Mouse (Mus musculus): ENCODE results near the gene Vpreb2. TPM values are rescaled to one million over a fixed set of nuclear protein-coding genes. Genes with fewer than 3 reads are reported as not detected.

Vpreb2 gene
- not detected in 2 replicates for polyA plus RNA-seq (2014; fragmentation: Nextera tagmentation; extraction: Ambion mirVana)

GRCm38 (mm10) chr16:17980128-17980527 is at the start of gene Vpreb2:
Gene Vpreb2, plus strand, starts transcription at chr16:17980428.
- Histone ChIP-seq H3K4me2 (replicated peaks; ENCODE audit: low read depth, low read length) (no peak within 1 kb of the TSS), H3K27me3 (ENCODE audit: control insufficient read depth, insufficient read depth, low read length) (no peaks in the 10 kb centered on the region), H3K27ac (ENCODE audit: low read depth, low read length) (no peak within 1 kb of the TSS), H3K9ac (ENCODE audit: low read depth, low read length) (no peak within 1 kb of the TSS), H3K36me3 (ENCODE audit: control insufficient read depth, insufficient read depth, low read length) (no peaks in the 10 kb centered on the region), H3K4me3 (ENCODE audit: low read length) (no peak within 1 kb of the TSS), H3K4me1 (ENCODE audit: control insufficient read depth, insufficient read depth, low read length) (no peaks in the 10 kb centered on the region), H3K9me3 (ENCODE audit: control insufficient read depth, low read length) (no peaks in the 10 kb centered on the region)
- 65% methylated on average over 1 of the region's 1 CpGs for WGBS
- no peak for ATAC-seq (ENCODE audit: low FRiP score, low TSS enrichment)

GRCm38 (mm10) chr16:17931906-17932460 is 48.2 kb upstream of the Vpreb2 start:
- no peak for ATAC-seq (ENCODE audit: low FRiP score, low TSS enrichment)
- Histone ChIP-seq H3K4me1 (ENCODE audit: control insufficient read depth, insufficient read depth, low read length) (0 out of 2 replicates have a peak, but pooled peaks cover 7% of the 10 kb centered on the region), H3K9me3 (ENCODE audit: control insufficient read depth, low read length) (no peaks in the 10 kb centered on the region), H3K4me2 (replicated peaks; ENCODE audit: low read depth, low read length) (no peak overlapping the region), H3K36me3 (ENCODE audit: control insufficient read depth, insufficient read depth, low read length) (no peaks in the 10 kb centered on the region), H3K27me3 (ENCODE audit: control insufficient read depth, insufficient read depth, low read length) (no peaks in the 10 kb centered on the region), H3K9ac (ENCODE audit: low read depth, low read length) (no peak overlapping the region), H3K4me3 (ENCODE audit: low read length) (no peak overlapping the region), H3K27ac (ENCODE audit: low read depth, low read length) (no peak overlapping the region)
- 77% methylated on average over 5 of the region's 5 CpGs for WGBS

- WGBS, result 76% methylated on average over 9 of the region's 9 CpGs
- H3K9ac ChIP-seq (ENCODE audit: low read depth, low read length), result no peak overlapping the region
- H3K4me1 ChIP-seq (ENCODE audit: control insufficient read depth, insufficient read depth, low read length), result 0 out of 2 replicates have a peak, but pooled peaks cover 1% of the 10 kb centered on the region
- H3K36me3 ChIP-seq (ENCODE audit: control insufficient read depth, insufficient read depth, low read length), result no peaks in the 10 kb centered on the region
- H3K27me3 ChIP-seq (ENCODE audit: control insufficient read depth, insufficient read depth, low read length), result no peaks in the 10 kb centered on the region
- H3K4me3 ChIP-seq (ENCODE audit: low read length), result no peak overlapping the region
- H3K9me3 ChIP-seq (ENCODE audit: control insufficient read depth, low read length), result no peaks in the 10 kb centered on the region
- H3K27ac ChIP-seq (ENCODE audit: low read depth, low read length), result no peak overlapping the region
- no peak for ATAC-seq (ENCODE audit: low FRiP score, low TSS enrichment)
- H3K4me2 ChIP-seq (replicated peaks; ENCODE audit: low read depth, low read length), result no peak overlapping the region
Measured at GRCm38 (mm10) chr16:17933594-17934444, 46.4 kb upstream of the Vpreb2 start.

- no peak overlapping the region for H3K27ac ChIP-seq (ENCODE audit: low read depth, low read length)
- H3K4me2 ChIP-seq (replicated peaks; ENCODE audit: low read depth, low read length), result no peak overlapping the region
- H3K27me3 ChIP-seq (ENCODE audit: control insufficient read depth, insufficient read depth, low read length), result no peaks in the 10 kb centered on the region
- H3K9me3 ChIP-seq (ENCODE audit: control insufficient read depth, low read length), result no peaks in the 10 kb centered on the region
- no peaks in the 10 kb centered on the region for H3K4me1 ChIP-seq (ENCODE audit: control insufficient read depth, insufficient read depth, low read length)
- no peaks in the 10 kb centered on the region for H3K36me3 ChIP-seq (ENCODE audit: control insufficient read depth, insufficient read depth, low read length)
- no peak overlapping the region for H3K9ac ChIP-seq (ENCODE audit: low read depth, low read length)
- no peak for ATAC-seq (ENCODE audit: low FRiP score, low TSS enrichment)
- WGBS, result 66% methylated on average over 3 of the region's 3 CpGs
- no peak overlapping the region for H3K4me3 ChIP-seq (ENCODE audit: low read length)
Measured at GRCm38 (mm10) chr16:17934445-17934910, 45.8 kb upstream of the Vpreb2 start.

- 81% methylated on average over 10 of the region's 10 CpGs for WGBS
- no peaks in the 10 kb centered on the region for H3K4me1 ChIP-seq (ENCODE audit: control insufficient read depth, insufficient read depth, low read length)
- no peak overlapping the region for H3K4me2 ChIP-seq (replicated peaks; ENCODE audit: low read depth, low read length)
- H3K27ac ChIP-seq (ENCODE audit: low read depth, low read length), result no peak overlapping the region
- H3K36me3 ChIP-seq (ENCODE audit: control insufficient read depth, insufficient read depth, low read length), result no peaks in the 10 kb centered on the region
- no peak for ATAC-seq (ENCODE audit: low FRiP score, low TSS enrichment)
- H3K9me3 ChIP-seq (ENCODE audit: control insufficient read depth, low read length), result no peaks in the 10 kb centered on the region
- no peak overlapping the region for H3K9ac ChIP-seq (ENCODE audit: low read depth, low read length)
- no peaks in the 10 kb centered on the region for H3K27me3 ChIP-seq (ENCODE audit: control insufficient read depth, insufficient read depth, low read length)
- H3K4me3 ChIP-seq (ENCODE audit: low read length), result no peak overlapping the region
Measured at GRCm38 (mm10) chr16:17936776-17937175, 43.5 kb upstream of the Vpreb2 start.

GRCm38 (mm10) chr16:17938187-17938586 is 42.0 kb upstream of the Vpreb2 start:
- Histone ChIP-seq H3K4me3 (ENCODE audit: low read length) (no peak overlapping the region), H3K4me1 (ENCODE audit: control insufficient read depth, insufficient read depth, low read length) (no peaks in the 10 kb centered on the region), H3K36me3 (ENCODE audit: control insufficient read depth, insufficient read depth, low read length) (no peaks in the 10 kb centered on the region), H3K9ac (ENCODE audit: low read depth, low read length) (no peak overlapping the region), H3K27ac (ENCODE audit: low read depth, low read length) (no peak overlapping the region), H3K27me3 (ENCODE audit: control insufficient read depth, insufficient read depth, low read length) (no peaks in the 10 kb centered on the region), H3K4me2 (replicated peaks; ENCODE audit: low read depth, low read length) (no peak overlapping the region), H3K9me3 (ENCODE audit: control insufficient read depth, low read length) (no peaks in the 10 kb centered on the region)
- ATAC-seq (ENCODE audit: low FRiP score, low TSS enrichment), result no peak
- WGBS, result 75% methylated on average over 7 of the region's 7 CpGs

GRCm38 (mm10) chr16:17938821-17939220 is 41.4 kb upstream of the Vpreb2 start:
- 14% methylated on average over 7 of the region's 7 CpGs for WGBS
- Histone ChIP-seq H3K4me1 (ENCODE audit: control insufficient read depth, insufficient read depth, low read length) (no peaks in the 10 kb centered on the region), H3K4me2 (replicated peaks; ENCODE audit: low read depth, low read length) (no peak overlapping the region), H3K4me3 (ENCODE audit: low read length) (no peak overlapping the region), H3K36me3 (ENCODE audit: control insufficient read depth, insufficient read depth, low read length) (no peaks in the 10 kb centered on the region), H3K27ac (ENCODE audit: low read depth, low read length) (no peak overlapping the region), H3K9ac (ENCODE audit: low read depth, low read length) (no peak overlapping the region), H3K9me3 (ENCODE audit: control insufficient read depth, low read length) (no peaks in the 10 kb centered on the region), H3K27me3 (ENCODE audit: control insufficient read depth, insufficient read depth, low read length) (no peaks in the 10 kb centered on the region)
- peak; percentile 84; the same call in 1 of the 2 replicates for ATAC-seq (ENCODE audit: low FRiP score, low TSS enrichment)

- H3K4me3 ChIP-seq (ENCODE audit: low read length), result no peak overlapping the region
- no peak overlapping the region for H3K9ac ChIP-seq (ENCODE audit: low read depth, low read length)
- ATAC-seq (ENCODE audit: low FRiP score, low TSS enrichment), result no peak
- no peaks in the 10 kb centered on the region for H3K36me3 ChIP-seq (ENCODE audit: control insufficient read depth, insufficient read depth, low read length)
- H3K9me3 ChIP-seq (ENCODE audit: control insufficient read depth, low read length), result no peaks in the 10 kb centered on the region
- WGBS, result 65% methylated on average over 9 of the region's 9 CpGs
- no peaks in the 10 kb centered on the region for H3K27me3 ChIP-seq (ENCODE audit: control insufficient read depth, insufficient read depth, low read length)
- H3K4me1 ChIP-seq (ENCODE audit: control insufficient read depth, insufficient read depth, low read length), result no peaks in the 10 kb centered on the region
- H3K4me2 ChIP-seq (replicated peaks; ENCODE audit: low read depth, low read length), result no peak overlapping the region
- no peak overlapping the region for H3K27ac ChIP-seq (ENCODE audit: low read depth, low read length)
Measured at GRCm38 (mm10) chr16:17939255-17939751, 40.9 kb upstream of the Vpreb2 start.

- WGBS, result 66% methylated on average over 8 of the region's 8 CpGs
- H3K27me3 ChIP-seq (ENCODE audit: control insufficient read depth, insufficient read depth, low read length), result no peaks in the 10 kb centered on the region
- H3K4me3 ChIP-seq (ENCODE audit: low read length), result no peak overlapping the region
- H3K4me1 ChIP-seq (ENCODE audit: control insufficient read depth, insufficient read depth, low read length), result 0 out of 2 replicates have a peak, but pooled peaks cover 4% of the 10 kb centered on the region
- no peak overlapping the region for H3K9ac ChIP-seq (ENCODE audit: low read depth, low read length)
- H3K9me3 ChIP-seq (ENCODE audit: control insufficient read depth, low read length), result no peaks in the 10 kb centered on the region
- no peaks in the 10 kb centered on the region for H3K36me3 ChIP-seq (ENCODE audit: control insufficient read depth, insufficient read depth, low read length)
- no peak overlapping the region for H3K27ac ChIP-seq (ENCODE audit: low read depth, low read length)
- no peak for ATAC-seq (ENCODE audit: low FRiP score, low TSS enrichment)
- H3K4me2 ChIP-seq (replicated peaks; ENCODE audit: low read depth, low read length), result no peak overlapping the region
Measured at GRCm38 (mm10) chr16:17943466-17943865, 36.8 kb upstream of the Vpreb2 start.

All from kidney, embryonic 14.5 days (tissue).